Mouse (Mus musculus) bone marrow, adult 2 months (tissue): Measurements from ENCODE around the gene Megf8.

Source experiments
- CTCF ChIP-seq: fragments of 200-500 bp; IDR thresholded peaks from 2 replicates; pipeline ENCODE4 v1.5.1; 2011; ENCODE audit warnings: low read length, control low read depth; ENCODE audit not compliant: control insufficient read depth, insufficient read depth
- POLR2A ChIP-seq: fragments of 200-500 bp; IDR thresholded peaks from 2 replicates; pipeline ENCODE4 v1.6.1; 2011; ENCODE audit warnings: low read depth, mild to moderate bottlenecking, control low read depth, low read length, borderline replicate concordance; ENCODE audit not compliant: control insufficient read depth

DNA sequence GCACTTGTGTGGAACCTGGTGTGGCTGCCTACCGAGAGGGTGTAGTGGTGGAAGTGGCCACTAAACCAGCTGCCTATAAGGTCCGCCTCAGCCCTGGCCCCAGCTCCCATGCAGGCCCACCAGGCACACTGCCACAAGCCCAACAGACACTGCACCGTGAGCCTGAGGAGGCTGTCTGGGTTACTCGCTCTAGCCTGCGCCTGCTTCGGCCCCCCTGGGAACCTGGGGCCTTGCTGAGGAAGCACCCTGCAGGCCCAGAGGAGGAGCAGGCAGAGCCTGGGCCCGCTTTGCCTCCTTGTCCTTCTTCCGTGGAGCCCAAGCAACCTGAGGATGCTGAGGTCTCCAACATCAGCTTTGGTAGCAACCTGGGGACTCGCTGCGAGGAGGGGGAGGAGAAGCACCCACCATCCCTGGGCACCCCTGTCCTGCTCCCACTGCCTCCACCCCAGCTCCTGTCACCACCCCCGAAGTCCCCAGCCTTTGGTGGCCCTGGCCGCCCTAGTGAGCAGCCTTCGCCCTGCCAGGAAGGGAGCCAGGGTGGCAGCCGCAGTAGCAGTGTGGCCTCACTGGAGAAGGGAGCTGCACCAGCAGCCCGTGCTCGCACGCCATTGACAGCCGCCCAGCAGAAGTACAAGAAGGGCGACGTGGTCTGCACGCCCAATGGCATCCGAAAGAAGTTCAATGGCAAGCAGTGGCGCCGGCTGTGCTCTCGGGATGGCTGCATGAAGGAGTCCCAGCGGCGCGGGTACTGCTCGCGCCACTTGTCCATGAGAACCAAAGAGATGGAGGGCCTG, 45.1 kb upstream of the Megf8 start:
- TF ChIP-seq POLR2A (0 out of 2 replicates have a peak, but pooled peaks have one; percentile 8), CTCF (no peak)
